15 mouse cellular contexts compared by ENCODE assay signal in genomic region chr6:88930049-88930448, GRCm38 (mm10). TPM values are rescaled to one million over a fixed set of nuclear protein-coding genes. Genes with fewer than 3 reads are reported as not detected.
DNase-seq lines count a peak whose midpoint lies in the region; ATAC-seq and TF ChIP-seq lines count a peak whose summit lies in the region.
"Had no signal": no experiment of that assay in that cellular context is flagged by ENCODE, and none has a peak within 500 bp of the region (broad histone marks: within the 10 kb centered on the region; RNA-seq: fewer than 3 reads in every experiment).

No protein-coding gene starts in this region.

- H3K27ac ChIP-seq in forebrain, embryonic 10.5 days: peak overlapping the region; percentile 75; the same call in 1 of the 2 replicates
- no peak overlapping the region for H3K27ac ChIP-seq in forebrain, embryonic 15.5 days (replicated peaks)
- no peak overlapping the region for H3K27ac ChIP-seq in lung, postnatal 0 days (ENCODE audit: low read length)
- H3K27ac ChIP-seq in hindbrain, embryonic 14.5 days: peak overlapping the region; percentile 52
- peak overlapping the region; percentile 73 for H3K27ac ChIP-seq in neural tube, embryonic 13.5 days (replicated peaks)
- H3K27ac ChIP-seq: intestine, embryonic 15.5 days; kidney, embryonic 15.5 days; stomach, embryonic 15.5 days had no signal

- H3K36me3 ChIP-seq in forebrain, embryonic 10.5 days (replicated peaks): no peaks in the 10 kb centered on the region
- no peaks in the 10 kb centered on the region for H3K36me3 ChIP-seq in forebrain, embryonic 15.5 days
- no peaks in the 10 kb centered on the region for H3K36me3 ChIP-seq in lung, postnatal 0 days (ENCODE audit: insufficient read depth, low read length)
- H3K36me3 ChIP-seq in hindbrain, embryonic 14.5 days (replicated peaks; ENCODE audit: control insufficient read depth, insufficient read depth): no peaks in the 10 kb centered on the region
- H3K36me3 ChIP-seq in neural tube, embryonic 13.5 days: no peaks in the 10 kb centered on the region
- H3K36me3 ChIP-seq: intestine, embryonic 15.5 days; kidney, embryonic 15.5 days; stomach, embryonic 15.5 days had no signal

- no peak overlapping the region for H3K9ac ChIP-seq in forebrain, embryonic 15.5 days (replicated peaks)
- H3K9ac ChIP-seq in lung, postnatal 0 days (replicated peaks; ENCODE audit: low read depth): no peak overlapping the region
- H3K9ac ChIP-seq in hindbrain, embryonic 14.5 days: 0 out of 2 replicates have a peak overlapping the region, but pooled peaks have one; percentile 1
- H3K9ac ChIP-seq in neural tube, embryonic 13.5 days: no peak overlapping the region
- H3K9ac ChIP-seq: intestine, embryonic 15.5 days; kidney, embryonic 15.5 days; stomach, embryonic 15.5 days had no signal

- no peak overlapping the region for H3K4me3 ChIP-seq in forebrain, embryonic 10.5 days
- H3K4me3 ChIP-seq in forebrain, embryonic 15.5 days: no peak overlapping the region
- H3K4me3 ChIP-seq in lung, postnatal 0 days (ENCODE audit: low read depth, low read length): no peak overlapping the region
- no peak overlapping the region for H3K4me3 ChIP-seq in hindbrain, embryonic 14.5 days (replicated peaks; ENCODE audit: low read length)
- no peak overlapping the region for H3K4me3 ChIP-seq in neural tube, embryonic 13.5 days
- H3K4me3 ChIP-seq: intestine, embryonic 15.5 days; kidney, embryonic 15.5 days; megakaryocyte, embryonic 14.5 days; stomach, embryonic 15.5 days had no signal

- no peak overlapping the region for H3K4me2 ChIP-seq in forebrain, embryonic 15.5 days (replicated peaks)
- no peak overlapping the region for H3K4me2 ChIP-seq in lung, postnatal 0 days (replicated peaks; ENCODE audit: low read depth, low read length)
- no peak overlapping the region for H3K4me2 ChIP-seq in hindbrain, embryonic 14.5 days (replicated peaks)
- no peak overlapping the region for H3K4me2 ChIP-seq in neural tube, embryonic 13.5 days
- H3K4me2 ChIP-seq: intestine, embryonic 15.5 days; kidney, embryonic 15.5 days; stomach, embryonic 15.5 days had no signal

- no peak for ATAC-seq in forebrain, embryonic 15.5 days (replicated peaks)
- peak; percentile 20 for ATAC-seq in lung, postnatal 0 days
- ATAC-seq in hindbrain, embryonic 14.5 days (ENCODE audit: low FRiP score): no peak
- no peak for ATAC-seq in neural tube, embryonic 13.5 days (ENCODE audit: low read depth)
- ATAC-seq: intestine, embryonic 15.5 days had no signal

- 60% methylated on average over 7 of the region's 7 CpGs for WGBS in forebrain, embryonic 10.5 days
- WGBS in forebrain, embryonic 15.5 days: 36% methylated on average over 7 of the region's 7 CpGs
- WGBS in lung, postnatal 0 days: 56% methylated on average over 7 of the region's 7 CpGs
- 22% methylated on average over 7 of the region's 7 CpGs for WGBS in hindbrain, embryonic 14.5 days
- WGBS in neural tube, embryonic 13.5 days: 27% methylated on average over 7 of the region's 7 CpGs

- no peaks in the 10 kb centered on the region for H3K9me3 ChIP-seq in forebrain, embryonic 10.5 days
- H3K9me3 ChIP-seq in forebrain, embryonic 15.5 days: no peaks in the 10 kb centered on the region
- no peaks in the 10 kb centered on the region for H3K9me3 ChIP-seq in lung, postnatal 0 days (ENCODE audit: low read length)
- H3K9me3 ChIP-seq in hindbrain, embryonic 14.5 days (ENCODE audit: control insufficient read depth, low read length): no peaks in the 10 kb centered on the region
- no peaks in the 10 kb centered on the region for H3K9me3 ChIP-seq in neural tube, embryonic 13.5 days
- H3K9me3 ChIP-seq: intestine, embryonic 15.5 days; kidney, embryonic 15.5 days; megakaryocyte, embryonic 14.5 days; stomach, embryonic 15.5 days had no signal

- TF ChIP-seq CTCF in lung, postnatal 0 days (IDR thresholded peaks at IDR 0.05): no peak

- intact Hi-C loops in gastrocnemius, postnatal 14 days (cut with DNase I; ENCODE audit: low total_unique reads): loop anchor here (5.0 to 10.0 kb wide), 3 partner anchors 82 to 627 kb away; no protein-coding TSS in a partner anchor

- TF ChIP-seq EP300 in lung, postnatal 0 days (IDR thresholded peaks at IDR 0.05): no peak

- peaks cover 70% of the 10 kb centered on the region for H3K4me1 ChIP-seq in forebrain, embryonic 10.5 days
- peaks cover 26% of the 10 kb centered on the region for H3K4me1 ChIP-seq in forebrain, embryonic 15.5 days
- H3K4me1 ChIP-seq in lung, postnatal 0 days (ENCODE audit: insufficient read depth, low read depth, low read length): peaks cover 36% of the 10 kb centered on the region
- H3K4me1 ChIP-seq in hindbrain, embryonic 14.5 days (replicated peaks; ENCODE audit: control insufficient read depth, insufficient read depth, low read length): peaks cover 51% of the 10 kb centered on the region
- H3K4me1 ChIP-seq in neural tube, embryonic 13.5 days (replicated peaks): peaks cover 80% of the 10 kb centered on the region

- DNase-seq in forebrain, embryonic 10.5 days (ENCODE audit: extremely low spot score, low spot score): no peak
- DNase-seq in lung, postnatal 0 days (ENCODE audit: low spot score): no peak
- no peak for DNase-seq in lung, postnatal 10 days
- no peak for DNase-seq in hindbrain, embryonic 14.5 days (ENCODE audit: low spot score)
- DNase-seq in kidney, postnatal 36 days: no peak
- no peak for DNase-seq in gastrocnemius, postnatal 14 days
- DNase-seq: heart, adult 18-20 months; retina, postnatal 1 day; thymus, postnatal 14 days had no signal

- peaks cover 66% of the 10 kb centered on the region for H3K27me3 ChIP-seq in forebrain, embryonic 10.5 days (ENCODE audit: poor library complexity, severe bottlenecking)
- H3K27me3 ChIP-seq in forebrain, embryonic 15.5 days: peaks cover 4% of the 10 kb centered on the region; the same call in 1 of the 2 replicates
- H3K27me3 ChIP-seq in lung, postnatal 0 days (replicated peaks; ENCODE audit: insufficient read depth, low read length): no peaks in the 10 kb centered on the region
- no peaks in the 10 kb centered on the region for H3K27me3 ChIP-seq in hindbrain, embryonic 14.5 days (ENCODE audit: control insufficient read depth, insufficient read depth, low read length)
- H3K27me3 ChIP-seq in neural tube, embryonic 13.5 days: peaks cover 4% of the 10 kb centered on the region
- H3K27me3 ChIP-seq: intestine, embryonic 15.5 days; kidney, embryonic 15.5 days; stomach, embryonic 15.5 days had no signal

RNA-seq across cellular contexts. Expression of gene Tpra1, which starts 28.0 kb away (rescaled TPM):
- polyA plus RNA-seq in forebrain, embryonic 10.5 days (2016; fragmentation: Nextera tagmentation; extraction: Ambion mirVana): 47.9 and 51.5 TPM in 2 replicates
- 61.5 and 64.1 TPM in 2 replicates for polyA plus RNA-seq in forebrain, embryonic 15.5 days (2015; fragmentation: Nextera tagmentation; extraction: Ambion mirVana)
- 72.0 and 78.8 TPM in 2 replicates for polyA plus RNA-seq in lung, postnatal 0 days (2015; fragmentation: Nextera tagmentation; extraction: Ambion mirVana)
- 45.8 and 48.5 TPM in 2 replicates for polyA plus RNA-seq in hindbrain, embryonic 14.5 days (2014; fragmentation: Nextera tagmentation; extraction: Ambion mirVana)
- 75.6 and 76.1 TPM in 2 replicates for polyA plus RNA-seq in neural tube, embryonic 13.5 days (2015; fragmentation: Nextera tagmentation; extraction: Ambion mirVana)
- total RNA-seq in gastrocnemius, postnatal 14 days (2021): 10 to 100 TPM; 21.5 to 24.1 TPM

RNA-seq across cellular contexts. Expression of gene Mcm2, which starts 31.5 kb away (rescaled TPM):
- polyA plus RNA-seq in forebrain, embryonic 10.5 days (2016; fragmentation: Nextera tagmentation; extraction: Ambion mirVana): 305 and 322 TPM in 2 replicates
- polyA plus RNA-seq in forebrain, embryonic 15.5 days (2015; fragmentation: Nextera tagmentation; extraction: Ambion mirVana): 70.0 and 75.2 TPM in 2 replicates
- polyA plus RNA-seq in lung, postnatal 0 days (2015; fragmentation: Nextera tagmentation; extraction: Ambion mirVana): 14.5 and 15.3 TPM in 2 replicates
- polyA plus RNA-seq in hindbrain, embryonic 14.5 days (2014; fragmentation: Nextera tagmentation; extraction: Ambion mirVana): 27.0 and 30.2 TPM in 2 replicates
- 33.5 and 40.5 TPM in 2 replicates for polyA plus RNA-seq in neural tube, embryonic 13.5 days (2015; fragmentation: Nextera tagmentation; extraction: Ambion mirVana)
- 1 to 10 TPM; 5.5 to 9.4 TPM for total RNA-seq in gastrocnemius, postnatal 14 days (2021)

RNA-seq across cellular contexts. Expression of gene Podxl2, which starts 55.2 kb away (rescaled TPM):
- 44.7 and 52.8 TPM in 2 replicates for polyA plus RNA-seq in forebrain, embryonic 10.5 days (2016; fragmentation: Nextera tagmentation; extraction: Ambion mirVana)
- polyA plus RNA-seq in forebrain, embryonic 15.5 days (2015; fragmentation: Nextera tagmentation; extraction: Ambion mirVana): 590 and 608 TPM in 2 replicates
- polyA plus RNA-seq in lung, postnatal 0 days (2015; fragmentation: Nextera tagmentation; extraction: Ambion mirVana): 19.1 and 25.2 TPM in 2 replicates
- polyA plus RNA-seq in hindbrain, embryonic 14.5 days (2014; fragmentation: Nextera tagmentation; extraction: Ambion mirVana): 525 and 527 TPM in 2 replicates
- polyA plus RNA-seq in neural tube, embryonic 13.5 days (2015; fragmentation: Nextera tagmentation; extraction: Ambion mirVana): 548 and 565 TPM in 2 replicates
- 10 to 100 TPM; 47.1 to 54.4 TPM for total RNA-seq in gastrocnemius, postnatal 14 days (2021)

Comparison
In these comparisons a context has a peak if more than half of its experiments do, and no peak if none do; other contexts are left out.
1. H3K27ac ChIP-seq: peak in forebrain, embryonic 10.5 days (single experiment), hindbrain, embryonic 14.5 days (single experiment) and neural tube, embryonic 13.5 days (single experiment); none in forebrain, embryonic 15.5 days (single experiment) and lung, postnatal 0 days (single experiment).